In genomic region chr2:165748426-165748825, GRCm38 (mm10) we compare ENCODE assay signal across 27 mouse cellular contexts.
DNase-seq lines count a peak whose midpoint lies in the region; ATAC-seq lines count a peak whose summit lies in the region.
"Had no signal": no experiment of that assay in that cellular context is flagged by ENCODE, and none has a peak within 500 bp of the region (broad histone marks: within the 10 kb centered on the region; RNA-seq: fewer than 3 reads in every experiment).

No protein-coding gene starts in this region.

- H3K4me2 ChIP-seq in limb, embryonic 12.5 days: 0 out of 2 replicates have a peak overlapping the region, but pooled peaks have one; percentile 8
- no peak overlapping the region for H3K4me2 ChIP-seq in embryonic facial prominence, embryonic 14.5 days (ENCODE audit: low read depth, low read length)
- H3K4me2 ChIP-seq: hindbrain, embryonic 15.5 days; liver, embryonic 15.5 days; lung, embryonic 14.5 days; midbrain, embryonic 15.5 days; neural tube, embryonic 12.5 days had no signal

- no peak for ATAC-seq in limb, embryonic 12.5 days (ENCODE audit: insufficient number of reproducible peaks, insufficient read depth, low FRiP score, low TSS enrichment, low read depth)
- no peak for ATAC-seq in embryonic facial prominence, embryonic 14.5 days (ENCODE audit: low read depth)
- ATAC-seq: forebrain, embryonic 16.5 days; inflammation-experienced regulatory T-cells, adult 6 months; midbrain, embryonic 15.5 days; Patski had no signal

- no peaks in the 10 kb centered on the region for H3K36me3 ChIP-seq in limb, embryonic 12.5 days
- H3K36me3 ChIP-seq in limb, embryonic 10.5 days: no peaks in the 10 kb centered on the region
- H3K36me3 ChIP-seq in embryonic facial prominence, embryonic 14.5 days (ENCODE audit: control insufficient read depth, insufficient read depth, low read length): no peaks in the 10 kb centered on the region
- H3K36me3 ChIP-seq: G1E; hindbrain, embryonic 15.5 days; liver, embryonic 15.5 days; midbrain, embryonic 10.5 days; midbrain, embryonic 15.5 days; neural tube, embryonic 12.5 days had no signal

- no peaks in the 10 kb centered on the region for H3K9me3 ChIP-seq in limb, embryonic 12.5 days
- no peaks in the 10 kb centered on the region for H3K9me3 ChIP-seq in limb, embryonic 10.5 days (replicated peaks)
- H3K9me3 ChIP-seq in embryonic facial prominence, embryonic 14.5 days (ENCODE audit: control insufficient read depth, low read length): no peaks in the 10 kb centered on the region
- H3K9me3 ChIP-seq: G1E; hindbrain, embryonic 15.5 days; liver, embryonic 15.5 days; midbrain, embryonic 10.5 days; midbrain, embryonic 15.5 days; neural tube, embryonic 12.5 days had no signal

- peak; percentile 36 for DNase-seq in embryo, embryonic 10 days (ENCODE audit: low spot score)
- DNase-seq in embryo, embryonic 11 days: no peak
- DNase-seq in limb, embryonic 10.5 days (ENCODE audit: low spot score): no peak
- peak; percentile 78 for DNase-seq in embryonic facial prominence, embryonic 14.5 days (ENCODE audit: low spot score)
- no peak for DNase-seq in left cerebral cortex, postnatal 4 days
- no peak for DNase-seq in adrenal gland, adult (ENCODE audit: inconsistent age in 2 of 2, low spot score in 1 of 2)
- no peak for DNase-seq in lung, postnatal 25 days (ENCODE audit: low spot score)
- DNase-seq: adrenal gland, postnatal 25 days; cerebellum, adult 11-12 months; cerebellum, adult 9-11 months; gastrocnemius, postnatal 10 days; heart, postnatal 4 days; kidney, adult 11 months; kidney, postnatal 14 days; lung, embryonic 14.5 days; lung, postnatal 14 days had no signal

- intact Hi-C loops in left cerebral cortex, postnatal 4 days (cut with DNase I): no loop called here

- H3K4me3 ChIP-seq in limb, embryonic 12.5 days (replicated peaks): no peak overlapping the region
- no peak overlapping the region for H3K4me3 ChIP-seq in limb, embryonic 10.5 days
- no peak overlapping the region for H3K4me3 ChIP-seq in embryonic facial prominence, embryonic 14.5 days (ENCODE audit: low read depth, low read length)
- H3K4me3 ChIP-seq: hindbrain, embryonic 15.5 days; liver, embryonic 15.5 days; midbrain, embryonic 10.5 days; midbrain, embryonic 15.5 days; neural tube, embryonic 12.5 days had no signal

- peaks cover 30% of the 10 kb centered on the region for H3K27me3 ChIP-seq in limb, embryonic 12.5 days
- peaks cover 24% of the 10 kb centered on the region for H3K27me3 ChIP-seq in limb, embryonic 10.5 days (ENCODE audit: low read depth, poor library complexity, severe bottlenecking)
- no peaks in the 10 kb centered on the region for H3K27me3 ChIP-seq in embryonic facial prominence, embryonic 14.5 days (replicated peaks; ENCODE audit: control insufficient read depth, insufficient read depth, low read length)
- H3K27me3 ChIP-seq: CH12.LX; hindbrain, embryonic 15.5 days; liver, embryonic 15.5 days; midbrain, embryonic 15.5 days; neural tube, embryonic 12.5 days; Patski had no signal

- H3K9ac ChIP-seq in limb, embryonic 12.5 days (replicated peaks): no peak overlapping the region
- no peak overlapping the region for H3K9ac ChIP-seq in embryonic facial prominence, embryonic 14.5 days (ENCODE audit: low read depth, low read length)
- H3K9ac ChIP-seq: hindbrain, embryonic 15.5 days; liver, embryonic 15.5 days; lung, embryonic 14.5 days; midbrain, embryonic 15.5 days; neural tube, embryonic 12.5 days had no signal

- 4% methylated on average over 11 of the region's 11 CpGs for WGBS in limb, embryonic 12.5 days
- WGBS in limb, embryonic 10.5 days: 9% methylated on average over 11 of the region's 11 CpGs
- 11% methylated on average over 11 of the region's 11 CpGs for WGBS in embryonic facial prominence, embryonic 14.5 days

- peaks cover 17% of the 10 kb centered on the region for H3K4me1 ChIP-seq in limb, embryonic 12.5 days (replicated peaks)
- H3K4me1 ChIP-seq in limb, embryonic 10.5 days: peaks cover 44% of the 10 kb centered on the region
- H3K4me1 ChIP-seq in embryonic facial prominence, embryonic 14.5 days (ENCODE audit: control insufficient read depth, insufficient read depth, low read length): peaks cover 10% of the 10 kb centered on the region; the same call in 1 of the 2 replicates
- H3K4me1 ChIP-seq: liver, embryonic 15.5 days had no signal

- H3K27ac ChIP-seq in limb, embryonic 12.5 days: no peak overlapping the region; the same call in 1 of the 2 replicates
- H3K27ac ChIP-seq in limb, embryonic 10.5 days: no peak overlapping the region
- H3K27ac ChIP-seq in embryonic facial prominence, embryonic 14.5 days (replicated peaks; ENCODE audit: low read depth, low read length): peak overlapping the region; percentile 39
- H3K27ac ChIP-seq: hindbrain, embryonic 15.5 days; liver, embryonic 15.5 days; midbrain, embryonic 10.5 days; midbrain, embryonic 15.5 days; neural tube, embryonic 12.5 days had no signal

Comparison
In these comparisons a context has a peak if more than half of its experiments do, and no peak if none do; other contexts are left out.
1. DNase-seq: peak in embryo, embryonic 10 days (single experiment) and embryonic facial prominence, embryonic 14.5 days (single experiment); none in embryo, embryonic 11 days (single experiment), limb, embryonic 10.5 days (single experiment), left cerebral cortex, postnatal 4 days (single experiment), adrenal gland, adult (0 of 2) and lung, postnatal 25 days (single experiment).